Mouse (Mus musculus) ES-Bruce4 (cell line): ENCODE measurements around the gene Myo6. TPM values are rescaled to one million over a fixed set of nuclear protein-coding genes. Genes with fewer than 3 reads are reported as not detected.

ENCODE experiments used
- H3K27ac ChIP-seq: 2 replicates; pipeline ENCODE4 v1.5.1; 2012; ENCODE audit warnings: low read length, inconsistent platforms; ENCODE audit not compliant: insufficient read depth
- H3K27me3 ChIP-seq: 2 replicates; pipeline ENCODE4 v1.6.1; 2012; ENCODE audit warnings: mild to moderate bottlenecking, low read length, inconsistent platforms; ENCODE audit not compliant: control insufficient read depth, poor library complexity, insufficient read depth, severe bottlenecking
- H3K36me3 ChIP-seq: 2 replicates; pipeline ENCODE4 v1.6.1; 2012; ENCODE audit warnings: inconsistent platforms, mild to moderate bottlenecking, low read length, moderate library complexity; ENCODE audit not compliant: control insufficient read depth, poor library complexity, insufficient read depth, severe bottlenecking
- H3K4me1 ChIP-seq: one replicate; pipeline ENCODE4 v1.8.1; 2011; ENCODE audit warnings: low read length; ENCODE audit not compliant: control insufficient read depth, insufficient read depth
- H3K4me3 ChIP-seq: 2 replicates; pipeline ENCODE4 v1.5.1; 2011; ENCODE audit warnings: low read depth, mild to moderate bottlenecking, low read length
- H3K9ac ChIP-seq: 2 replicates; pipeline ENCODE4 v1.6.1; 2012; ENCODE audit warnings: low read depth, mild to moderate bottlenecking, inconsistent platforms; ENCODE audit not compliant: poor library complexity, severe bottlenecking
- H3K9me3 ChIP-seq: replicated peaks from 2 replicates; pipeline ENCODE4 v1.6.1; 2012; ENCODE audit warnings: mild to moderate bottlenecking, low read length, inconsistent platforms; ENCODE audit not compliant: control insufficient read depth, poor library complexity, insufficient read depth, severe bottlenecking
- CTCF ChIP-seq: IDR thresholded peaks from one replicate; pipeline ENCODE4 v1.8.1; 2011; ENCODE audit warnings: low read depth, low read length
- EP300 ChIP-seq: IDR thresholded peaks from 2 replicates; pipeline ENCODE4 v1.6.1; 2011; ENCODE audit warnings: low read depth, low read length; ENCODE audit not compliant: insufficient read depth
- POLR2A ChIP-seq: IDR thresholded peaks from one replicate; pipeline ENCODE4 v1.8.1; 2011; ENCODE audit warnings: low read length; ENCODE audit not compliant: insufficient read depth
- polyA plus RNA-seq: library from polyadenylated mRNA; stranded (reverse); fragments of >200 nt; gene quantifications from 2 replicates; pipeline ENCODE4 v1.2.4, GENCODE M21; 2011; ENCODE audit warnings: low read depth; ENCODE audit not compliant: missing spikeins, insufficient read depth, insufficient read length

The Myo6 gene
- polyA plus RNA-seq, 1 experiment = 20.0 TPM

DNA sequence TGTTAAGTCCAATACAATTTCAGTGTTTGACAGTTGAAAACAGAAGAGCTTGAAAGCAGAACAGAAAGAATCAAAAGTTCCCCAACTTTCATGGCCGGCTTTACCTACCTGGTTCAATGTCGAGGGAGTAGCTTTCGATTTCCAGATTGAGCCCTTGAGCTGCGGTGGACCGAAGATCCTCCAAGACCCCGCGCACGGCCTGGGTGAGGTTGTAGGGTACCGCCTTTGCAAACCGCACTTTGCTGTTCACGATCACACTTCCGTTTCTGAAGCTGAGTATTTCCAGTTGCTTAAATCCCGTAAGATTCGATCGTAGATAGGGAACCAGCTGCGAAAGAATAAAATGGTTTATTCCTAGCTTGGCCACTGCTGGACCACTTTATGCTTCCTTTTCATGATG lies 176.9 kb downstream of the Myo6 start:
- no peaks in the 10 kb centered on the region for H3K9me3 ChIP-seq
- no peak overlapping the region for H3K27ac ChIP-seq
- H3K4me1 ChIP-seq = no peaks in the 10 kb centered on the region
- TF ChIP-seq CTCF (no peak), EP300 (no peak), POLR2A (no peak)
- no peak overlapping the region for H3K9ac ChIP-seq
- no peaks in the 10 kb centered on the region; the same call in 1 of the 2 replicates for H3K27me3 ChIP-seq
- H3K4me3 ChIP-seq = no peak overlapping the region
- no peaks in the 10 kb centered on the region for H3K36me3 ChIP-seq

DNA sequence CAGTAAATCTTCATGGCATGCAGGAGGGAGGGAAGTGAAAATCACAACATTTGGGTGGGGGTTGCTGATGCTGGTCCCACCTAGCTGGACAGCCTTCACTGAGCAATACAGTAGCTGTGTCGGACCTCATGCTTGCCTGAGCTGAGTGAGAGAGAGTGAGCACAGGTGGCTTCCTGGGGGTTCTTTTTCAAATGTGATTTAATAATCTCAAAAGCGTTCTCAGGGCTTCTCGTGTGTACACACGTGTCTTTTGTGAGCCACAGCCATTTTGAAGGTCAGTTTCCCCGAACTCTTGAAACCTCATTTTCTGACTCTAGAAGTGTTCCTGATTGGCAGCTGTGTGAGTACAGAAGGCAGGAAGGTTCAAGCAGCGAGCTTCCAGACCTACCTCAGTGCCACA lies 177.7 kb downstream of the Myo6 start:
- H3K36me3 ChIP-seq = no peaks in the 10 kb centered on the region
- H3K27me3 ChIP-seq = no peaks in the 10 kb centered on the region; the same call in 1 of the 2 replicates
- H3K27ac ChIP-seq = no peak overlapping the region
- no peaks in the 10 kb centered on the region for H3K9me3 ChIP-seq
- no peak overlapping the region for H3K9ac ChIP-seq
- H3K4me3 ChIP-seq = no peak overlapping the region
- no peaks in the 10 kb centered on the region for H3K4me1 ChIP-seq
- TF ChIP-seq POLR2A (no peak), EP300 (no peak)

DNA sequence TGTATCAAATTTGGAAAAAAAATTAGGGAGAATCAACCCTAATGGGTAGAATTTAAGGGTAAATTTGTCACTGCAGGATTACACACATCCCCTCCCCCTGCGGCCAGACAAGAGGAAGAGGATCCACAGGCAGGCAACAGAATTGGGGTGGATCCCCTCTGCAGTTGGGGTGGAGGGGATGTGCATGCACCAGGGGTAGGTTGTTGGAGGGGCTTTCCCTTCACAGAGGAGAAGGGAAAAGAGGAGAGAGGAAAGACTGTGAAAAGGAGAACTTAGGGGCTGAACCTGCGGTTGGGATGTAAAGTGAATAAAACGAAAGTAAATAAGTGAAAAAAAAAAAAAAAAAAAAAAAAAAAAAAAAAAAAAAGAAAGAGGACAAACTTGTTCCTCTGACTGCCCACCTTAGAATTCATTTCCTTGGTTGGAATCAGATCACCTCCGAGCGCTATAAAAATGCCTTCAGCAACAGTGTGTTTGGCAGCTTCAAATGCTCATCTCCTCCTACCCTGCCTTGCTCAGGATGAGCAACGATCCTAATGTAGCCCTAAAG lies 179.7 kb downstream of the Myo6 start:
- H3K9ac ChIP-seq = no peak overlapping the region
- no peaks in the 10 kb centered on the region for H3K9me3 ChIP-seq
- no peak overlapping the region for H3K4me3 ChIP-seq
- no peak overlapping the region for H3K27ac ChIP-seq
- TF ChIP-seq CTCF (no peak), POLR2A (no peak), EP300 (no peak)
- no peaks in the 10 kb centered on the region for H3K36me3 ChIP-seq
- no peaks in the 10 kb centered on the region for H3K4me1 ChIP-seq
- H3K27me3 ChIP-seq = no peaks in the 10 kb centered on the region; the same call in 1 of the 2 replicates

DNA sequence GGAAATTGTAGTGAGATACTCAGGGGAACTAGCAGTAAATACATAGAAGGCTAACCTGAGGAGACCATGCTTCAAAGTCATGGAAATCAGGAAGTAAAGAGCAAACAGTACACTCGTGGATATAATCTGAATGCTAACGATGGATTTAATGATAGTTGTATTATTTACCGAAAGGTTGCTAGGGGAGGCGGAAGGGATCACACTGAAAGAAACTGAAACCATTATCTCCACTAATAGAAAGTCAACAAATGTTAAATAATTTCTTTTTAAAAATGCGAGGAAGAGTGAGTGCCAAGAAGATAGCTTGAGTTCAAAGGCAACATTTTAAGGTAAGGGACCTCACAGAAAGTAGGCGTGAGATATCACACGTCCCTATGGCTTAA lies 186.5 kb downstream of the Myo6 start:
- Histone ChIP-seq H3K4me3 (no peak overlapping the region), H3K27me3 (peaks cover 2% of the 10 kb centered on the region; the same call in 1 of the 2 replicates), H3K27ac (no peak overlapping the region), H3K36me3 (no peaks in the 10 kb centered on the region), H3K9ac (no peak overlapping the region), H3K9me3 (no peaks in the 10 kb centered on the region), H3K4me1 (no peaks in the 10 kb centered on the region)
- TF ChIP-seq CTCF (no peak), EP300 (no peak), POLR2A (no peak)

DNA sequence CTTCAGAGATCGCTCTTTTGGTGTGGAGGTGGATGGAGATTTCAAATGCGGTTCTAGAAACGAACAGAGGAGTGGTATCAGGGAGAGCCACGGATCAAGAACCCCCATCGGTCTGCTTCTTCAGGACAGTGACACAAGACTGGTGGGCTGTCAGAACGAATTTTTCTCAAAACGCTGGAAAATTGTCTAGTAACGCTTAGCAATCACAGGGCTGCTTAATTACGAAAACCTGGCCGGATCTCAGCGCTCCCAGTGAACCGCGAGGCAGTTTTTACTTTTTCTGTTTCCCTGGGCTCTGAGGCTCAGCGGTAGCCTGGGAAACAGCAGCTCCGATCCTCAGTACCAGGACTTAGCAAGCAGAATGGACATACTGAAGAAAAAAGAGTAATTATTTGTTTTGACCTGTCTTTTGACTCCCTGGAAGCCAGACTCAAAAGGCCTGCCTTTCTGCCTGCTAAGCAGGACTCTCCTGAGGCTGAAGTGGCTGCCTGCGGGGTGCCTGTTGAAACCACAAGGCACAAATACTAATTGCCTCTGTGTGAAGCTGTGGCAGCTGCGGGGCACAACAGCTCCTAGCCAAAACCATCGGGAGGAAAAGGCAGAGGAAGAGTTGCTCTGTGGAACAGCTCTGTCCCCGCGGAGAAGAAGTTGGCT lies 187.0 kb downstream of the Myo6 start:
- no peaks in the 10 kb centered on the region for H3K36me3 ChIP-seq
- H3K27me3 ChIP-seq = peaks cover 2% of the 10 kb centered on the region; the same call in 1 of the 2 replicates
- H3K9ac ChIP-seq = no peak overlapping the region
- H3K4me3 ChIP-seq = no peak overlapping the region
- no peak for TF ChIP-seq EP300
- TF ChIP-seq CTCF = no peak
- TF ChIP-seq POLR2A = no peak
- no peaks in the 10 kb centered on the region for H3K4me1 ChIP-seq
- H3K27ac ChIP-seq = no peak overlapping the region
- no peaks in the 10 kb centered on the region for H3K9me3 ChIP-seq

DNA sequence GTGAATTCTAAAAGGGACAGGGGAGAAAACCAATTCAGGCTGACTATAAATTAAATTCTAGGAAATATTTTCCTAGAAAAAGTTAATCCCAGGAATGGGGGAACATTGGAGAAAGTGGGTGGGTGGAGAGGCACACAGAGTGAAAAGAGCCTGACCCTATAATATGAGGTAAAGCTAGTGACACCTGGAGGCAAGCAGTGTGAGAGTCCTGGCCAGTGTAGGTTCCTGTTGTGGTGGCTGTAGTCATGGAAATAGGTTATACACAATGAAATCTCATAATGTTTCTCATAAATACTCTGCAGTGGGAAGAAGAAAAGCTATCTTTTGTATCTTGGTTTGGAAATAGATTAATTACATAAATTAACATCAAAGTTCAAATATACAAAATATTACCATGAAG lies 195.2 kb downstream of the Myo6 start:
- H3K4me3 ChIP-seq = no peak overlapping the region
- no peaks in the 10 kb centered on the region for H3K36me3 ChIP-seq
- H3K9me3 ChIP-seq = no peaks in the 10 kb centered on the region
- H3K4me1 ChIP-seq = no peaks in the 10 kb centered on the region
- no peak overlapping the region for H3K9ac ChIP-seq
- no peak overlapping the region for H3K27ac ChIP-seq
- H3K27me3 ChIP-seq = no peaks in the 10 kb centered on the region
- TF ChIP-seq POLR2A (no peak), EP300 (no peak), CTCF (no peak)

Other genes starting within 250 kb of the Myo6 start
- gene Filip1, start 152.2 kb upstream of the Myo6 start, polyA plus RNA-seq = not detected in 2 replicates
- gene Senp6, start 98.1 kb upstream of the Myo6 start, polyA plus RNA-seq = 117 and 128 TPM in 2 replicates